Mouse (Mus musculus): Measurements from ENCODE around the gene Dync1i2.
A peak's percentile ranks its signal among the peaks of the same experiment; 100 is the strongest.

The Dync1i2 gene

GRCm38 (mm10) chr2:71192195-71192807 lies 19.2 kb upstream of the Dync1i2 start:
- no peak for TF ChIP-seq GATA4 (IDR thresholded peaks at IDR 0.05; ENCODE audit: insufficient replicate concordance, low read length)

- TF ChIP-seq GATA4 (IDR thresholded peaks at IDR 0.05; ENCODE audit: insufficient replicate concordance, low read length) = no peak
Observed at GRCm38 (mm10) chr2:71194137-71194960, 17.2 kb upstream of the Dync1i2 start.

- no peak for TF ChIP-seq GATA4 (IDR thresholded peaks at IDR 0.05; ENCODE audit: insufficient replicate concordance, low read length)
Observed at GRCm38 (mm10) chr2:71196947-71197346, 14.6 kb upstream of the Dync1i2 start.

GRCm38 (mm10) chr2:71198907-71199306 lies 12.6 kb upstream of the Dync1i2 start:
- no peak for TF ChIP-seq GATA4 (IDR thresholded peaks at IDR 0.05; ENCODE audit: insufficient replicate concordance, low read length)

- no peak for TF ChIP-seq GATA4 (IDR thresholded peaks at IDR 0.05; ENCODE audit: insufficient replicate concordance, low read length)
Observed at GRCm38 (mm10) chr2:71200485-71200884, 11.0 kb upstream of the Dync1i2 start.

GRCm38 (mm10) chr2:71201886-71202285 lies 9.6 kb upstream of the Dync1i2 start:
- no peak for TF ChIP-seq GATA4 (IDR thresholded peaks at IDR 0.05; ENCODE audit: insufficient replicate concordance, low read length)

- TF ChIP-seq GATA4 (IDR thresholded peaks at IDR 0.05; ENCODE audit: insufficient replicate concordance, low read length) = no peak; the same call in 1 of the 2 replicates
Observed at GRCm38 (mm10) chr2:71203819-71204432, 7.6 kb upstream of the Dync1i2 start.

- TF ChIP-seq GATA4 (IDR thresholded peaks at IDR 0.05; ENCODE audit: insufficient replicate concordance, low read length) = no peak
Observed at GRCm38 (mm10) chr2:71209041-71209755, 2.3 kb upstream of the Dync1i2 start.

GRCm38 (mm10) chr2:71211096-71211495 lies 410 bp upstream of the Dync1i2 start:
- TF ChIP-seq GATA4 (IDR thresholded peaks at IDR 0.05; ENCODE audit: insufficient replicate concordance, low read length) = no peak

GRCm38 (mm10) chr2:71212360-71212726 lies 837 bp downstream of the Dync1i2 start:
- no peak for TF ChIP-seq GATA4 (IDR thresholded peaks at IDR 0.05; ENCODE audit: insufficient replicate concordance, low read length)

GRCm38 (mm10) chr2:71221020-71221419 lies 9.5 kb downstream of the Dync1i2 start:
- no peak for TF ChIP-seq GATA4 (IDR thresholded peaks at IDR 0.05; ENCODE audit: insufficient replicate concordance, low read length)

- TF ChIP-seq GATA4 (IDR thresholded peaks at IDR 0.05; ENCODE audit: insufficient replicate concordance, low read length) = no peak
Observed at GRCm38 (mm10) chr2:71227398-71227797, 15.9 kb downstream of the Dync1i2 start.

- peak; percentile 66; the same call in 1 of the 2 replicates for TF ChIP-seq GATA4 (IDR thresholded peaks at IDR 0.05; ENCODE audit: insufficient replicate concordance, low read length)
Observed at GRCm38 (mm10) chr2:71229603-71230002, 18.1 kb downstream of the Dync1i2 start.

- no peak for TF ChIP-seq GATA4 (IDR thresholded peaks at IDR 0.05; ENCODE audit: insufficient replicate concordance, low read length)
Observed at GRCm38 (mm10) chr2:71231951-71232350, 20.4 kb downstream of the Dync1i2 start.

- TF ChIP-seq GATA4 (IDR thresholded peaks at IDR 0.05; ENCODE audit: insufficient replicate concordance, low read length) = no peak
Observed at GRCm38 (mm10) chr2:71232976-71233375, 21.5 kb downstream of the Dync1i2 start.

Measured in liver, adult (tissue).